In genomic region chr4:100778082-100778481, GRCm38 (mm10) we compare ENCODE assay signal across 9 mouse cellular contexts. TPM values are rescaled to one million over a fixed set of nuclear protein-coding genes. Genes with fewer than 3 reads are reported as not detected.
DNase-seq lines count a peak whose midpoint lies in the region; ATAC-seq and TF ChIP-seq lines count a peak whose summit lies in the region.
"Had no signal": no experiment of that assay in that cellular context is flagged by ENCODE, and none has a peak within 500 bp of the region (broad histone marks: within the 10 kb centered on the region; RNA-seq: fewer than 3 reads in every experiment).

No protein-coding gene starts in this region.

- H3K4me1 ChIP-seq in lung, adult 2 months (ENCODE audit: control insufficient read depth, insufficient read depth, low read length), result 0 out of 2 replicates have a peak, but pooled peaks cover 8% of the 10 kb centered on the region
- H3K4me1 ChIP-seq in forebrain, embryonic 11.5 days (replicated peaks; ENCODE audit: control insufficient read depth, insufficient read depth, low read length), result peaks cover 13% of the 10 kb centered on the region; the same call in 1 of the 2 replicates
- H3K4me1 ChIP-seq in limb, embryonic 14.5 days (ENCODE audit: control insufficient read depth, insufficient read depth, low read length), result peaks cover 38% of the 10 kb centered on the region
- H3K4me1 ChIP-seq in stomach, embryonic 14.5 days (ENCODE audit: control insufficient read depth, insufficient read depth, low read length), result peaks cover 18% of the 10 kb centered on the region

- H3K4me2 ChIP-seq in forebrain, embryonic 11.5 days (ENCODE audit: low read depth, low read length, severe bottlenecking), result peak overlapping the region; percentile 80
- H3K4me2 ChIP-seq in limb, embryonic 14.5 days (replicated peaks; ENCODE audit: low read depth, low read length, severe bottlenecking), result peak overlapping the region; percentile 72
- peak overlapping the region; percentile 75 for H3K4me2 ChIP-seq in stomach, embryonic 14.5 days (replicated peaks; ENCODE audit: low read depth, low read length)

- H3K27me3 ChIP-seq in forebrain, embryonic 11.5 days (ENCODE audit: control insufficient read depth, insufficient read depth, low read length), result no peaks in the 10 kb centered on the region; the same call in 1 of the 2 replicates
- H3K27me3 ChIP-seq in limb, embryonic 14.5 days (ENCODE audit: control insufficient read depth, insufficient read depth, low read length), result no peaks in the 10 kb centered on the region
- H3K27me3 ChIP-seq in stomach, embryonic 14.5 days (ENCODE audit: control insufficient read depth, insufficient read depth, low read length), result no peaks in the 10 kb centered on the region

- no peaks in the 10 kb centered on the region for H3K36me3 ChIP-seq in forebrain, embryonic 11.5 days (ENCODE audit: control insufficient read depth, insufficient read depth, low read length)
- H3K36me3 ChIP-seq in limb, embryonic 14.5 days (ENCODE audit: control insufficient read depth, insufficient read depth, low read length), result no peaks in the 10 kb centered on the region
- no peaks in the 10 kb centered on the region for H3K36me3 ChIP-seq in stomach, embryonic 14.5 days (ENCODE audit: control insufficient read depth, insufficient read depth, low read length)

- peak overlapping the region; percentile 86 for H3K4me3 ChIP-seq in lung, adult 2 months (replicated peaks; ENCODE audit: extremely low read depth, low read depth, low read length)
- H3K4me3 ChIP-seq in forebrain, embryonic 11.5 days (ENCODE audit: low read depth, low read length), result peak overlapping the region; percentile 89
- peak overlapping the region; percentile 95 for H3K4me3 ChIP-seq in limb, embryonic 14.5 days (replicated peaks; ENCODE audit: low read length)
- peak overlapping the region; percentile 94 for H3K4me3 ChIP-seq in stomach, embryonic 14.5 days (ENCODE audit: low read depth, low read length)

- no peak for ATAC-seq in forebrain, embryonic 11.5 days (replicated peaks; ENCODE audit: low FRiP score)
- no peak for ATAC-seq in limb, embryonic 14.5 days (ENCODE audit: low FRiP score, low read depth)
- ATAC-seq in stomach, embryonic 14.5 days (ENCODE audit: insufficient number of reproducible peaks, insufficient read depth, low FRiP score, low read depth), result no peak
- no peak for ATAC-seq in frontal cortex, adult (ENCODE audit: low TSS enrichment)
- no peak for ATAC-seq in erythroblast, adult 5-6 weeks (replicated peaks; ENCODE audit: low FRiP score, poor library complexity, severe bottlenecking)
- ATAC-seq: activated CD4-positive, CD25-positive, alpha-beta regulatory T cell, adult 4 months had no signal

- DNase-seq in lung, adult 2 months, result no peak
- DNase-seq in lung, postnatal 36 days, result no peak
- DNase-seq in forebrain, embryonic 11.5 days (ENCODE audit: low spot score), result no peak
- DNase-seq in limb, embryonic 14.5 days (ENCODE audit: low spot score), result no peak
- no peak for DNase-seq in Muller cell, postnatal 12 days (ENCODE audit: inconsistent ontology term)

- peak overlapping the region; percentile 96 for H3K9ac ChIP-seq in forebrain, embryonic 11.5 days (ENCODE audit: low read length)
- H3K9ac ChIP-seq in limb, embryonic 14.5 days (ENCODE audit: low read depth, low read length, severe bottlenecking), result peak overlapping the region; percentile 94
- peak overlapping the region; percentile 94 for H3K9ac ChIP-seq in stomach, embryonic 14.5 days (replicated peaks; ENCODE audit: low read depth, low read length)

- peak overlapping the region; percentile 83 for H3K27ac ChIP-seq in forebrain, embryonic 11.5 days (ENCODE audit: low read depth, low read length)
- H3K27ac ChIP-seq in limb, embryonic 14.5 days (replicated peaks; ENCODE audit: low read depth, low read length), result peak overlapping the region; percentile 97
- H3K27ac ChIP-seq in stomach, embryonic 14.5 days (ENCODE audit: low read length), result peak overlapping the region; percentile 93

- no peak for TF ChIP-seq CTCF in lung, adult 2 months (IDR thresholded peaks at IDR 0.05; ENCODE audit: insufficient read depth, low read length)

- TF ChIP-seq POLR2A in lung, adult 2 months (IDR thresholded peaks at IDR 0.05; ENCODE audit: borderline replicate concordance, extremely low read depth, low read depth, low read length), result no peak
- no peak for TF ChIP-seq POLR2A in limb, embryonic 14.5 days (IDR thresholded peaks at IDR 0.05; ENCODE audit: borderline replicate concordance, extremely low read depth, insufficient read depth, insufficient read length)

- WGBS in lung, adult 2 months, result 32% methylated on average over 16 of the region's 16 CpGs
- 1% methylated on average over 16 of the region's 16 CpGs for WGBS in forebrain, embryonic 11.5 days
- 2% methylated on average over 16 of the region's 16 CpGs for WGBS in limb, embryonic 14.5 days
- WGBS in stomach, embryonic 14.5 days, result 1% methylated on average over 16 of the region's 16 CpGs

- H3K9me3 ChIP-seq in forebrain, embryonic 11.5 days (ENCODE audit: control insufficient read depth, low read length), result no peaks in the 10 kb centered on the region
- no peaks in the 10 kb centered on the region for H3K9me3 ChIP-seq in limb, embryonic 14.5 days (ENCODE audit: control insufficient read depth, low read length)
- peaks cover 2% of the 10 kb centered on the region; the same call in 1 of the 2 replicates for H3K9me3 ChIP-seq in stomach, embryonic 14.5 days (ENCODE audit: control insufficient read depth, low read depth, low read length)

RNA-seq across cellular contexts. Expression of gene Cachd1, which starts 1.6 kb away (rescaled TPM):
- polyA plus RNA-seq in lung, adult 2 months (2012; rRNA removed), result 41.8 and 43.1 TPM in 2 replicates
- 45.3 and 50.2 TPM in 2 replicates for polyA plus RNA-seq in forebrain, embryonic 11.5 days (2014; fragmentation: Nextera tagmentation; extraction: Ambion mirVana)
- polyA plus RNA-seq in limb, embryonic 14.5 days (2012; rRNA removed), result 103 and 154 TPM in 2 replicates
- 37.3 and 52.8 TPM in 2 replicates for polyA plus RNA-seq in limb, embryonic 14.5 days (2014; fragmentation: Nextera tagmentation; extraction: Ambion mirVana)
- 17.9 and 19.5 TPM in 2 replicates for polyA plus RNA-seq in stomach, embryonic 14.5 days (2014; fragmentation: Nextera tagmentation; extraction: Ambion mirVana)
- total RNA-seq in erythroblast, adult 5-6 weeks (2015; ENCODE audit: low replicate concordance), result 85.7 and 130 TPM in 2 replicates
- 39.9 and 49.1 TPM in 2 replicates for total RNA-seq in erythroblast, adult 5-6 weeks (2017; ENCODE audit: low replicate concordance)
- polyA plus RNA-seq: activated CD4-positive, CD25-positive, alpha-beta regulatory T cell, adult 4 months had no signal
